Mouse (Mus musculus) 3T3-L1 (cell line): Measurements from ENCODE around the gene Rab3d.
A peak's percentile ranks its signal among the peaks of the same experiment; 100 is the strongest.
"Not testable (repeated sequence)": the region's sequence is repeated elsewhere in the genome, so short reads cannot be mapped to it uniquely, and the experiment has no call there.

Experiments
- DNase-seq: peaks from one replicate; pipeline ENCODE4 v3.0.0-alpha.2; 2015; ENCODE audit warnings: low read depth, low spot score

The Rab3d gene

GRCm38 (mm10) chr9:21909474-21910223 is 8.3 kb downstream of the Rab3d start:
- DNase-seq: no peak

GRCm38 (mm10) chr9:21908216-21908615 is 9.8 kb downstream of the Rab3d start:
- no peak for DNase-seq

DNA sequence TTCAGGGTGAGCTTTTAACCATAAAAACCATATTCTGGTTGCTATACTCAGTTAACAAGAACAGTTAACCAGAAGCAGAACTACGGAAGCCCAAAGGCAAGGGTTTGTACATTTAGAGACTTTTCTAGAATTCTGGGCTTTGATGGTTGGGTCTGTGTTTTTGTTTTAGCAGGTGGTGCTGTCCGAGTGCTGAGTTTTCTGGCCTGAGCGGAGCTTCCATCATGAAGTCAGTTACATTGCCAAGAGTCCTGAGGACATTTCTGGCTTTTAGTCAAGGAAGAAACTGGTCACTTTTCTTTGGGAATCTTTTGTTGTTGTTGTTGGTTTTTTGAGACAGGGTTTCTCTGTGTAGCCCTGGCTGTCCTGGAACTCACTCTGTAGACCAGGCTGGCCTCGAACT is 14.0 kb downstream of the Rab3d start:
- DNase-seq: peak; percentile 46

DNA sequence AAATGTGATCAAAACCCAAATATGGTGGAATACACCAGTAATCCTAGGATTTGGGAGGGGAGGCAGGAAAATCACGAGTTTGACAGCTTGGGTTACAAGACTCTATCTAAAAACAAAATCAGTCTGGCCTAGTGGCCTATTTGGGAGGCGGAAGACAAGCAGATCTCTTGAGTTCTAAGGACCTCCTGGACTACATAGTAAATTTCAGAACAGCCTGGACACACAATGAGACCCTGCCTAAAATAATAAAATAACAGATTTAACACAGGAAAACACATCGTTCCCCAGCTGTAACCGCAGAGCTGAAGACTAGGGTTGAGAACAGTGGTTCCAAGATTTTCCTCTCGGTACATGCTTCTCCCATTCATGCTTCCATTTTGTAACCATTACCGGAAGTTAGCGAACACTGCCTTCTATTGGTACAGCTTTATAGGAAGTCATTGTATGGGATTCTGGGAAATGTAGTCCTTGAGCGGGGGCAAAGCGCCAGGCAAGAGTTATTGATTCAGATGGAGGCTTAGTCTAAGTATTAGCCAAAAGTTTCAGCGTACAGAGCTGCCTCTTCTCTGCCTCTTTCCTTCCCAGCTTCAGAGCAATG is 16.7 kb downstream of the Rab3d start:
- peak; percentile 92 for DNase-seq

- peak; percentile 9 for DNase-seq
These were observed 28.8 kb downstream of the Rab3d start for GRCm38 (mm10) chr9:21889229-21889628.

DNA sequence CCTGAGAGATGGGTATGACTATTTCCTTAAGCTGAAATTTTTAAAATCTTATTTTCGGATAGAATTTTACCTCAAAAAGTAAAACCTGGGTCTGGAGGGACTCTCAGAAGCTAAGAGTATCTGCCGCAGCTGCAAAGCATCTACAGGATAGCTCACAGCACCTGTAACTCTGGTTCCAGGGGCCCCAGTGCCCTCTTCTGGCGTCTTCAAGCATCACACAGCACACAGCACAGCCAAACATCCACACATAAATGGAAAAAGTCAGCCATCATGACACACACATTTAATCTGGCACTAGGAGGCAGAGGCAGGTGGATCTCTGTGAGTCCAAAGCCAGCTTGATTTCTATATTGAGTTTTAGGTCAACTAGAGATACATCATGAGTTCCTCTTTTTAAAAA is 41.4 kb downstream of the Rab3d start:
- peak; percentile 13 for DNase-seq

GRCm38 (mm10) chr9:21872204-21872603 is 45.8 kb downstream of the Rab3d start:
- no peak for DNase-seq

DNA sequence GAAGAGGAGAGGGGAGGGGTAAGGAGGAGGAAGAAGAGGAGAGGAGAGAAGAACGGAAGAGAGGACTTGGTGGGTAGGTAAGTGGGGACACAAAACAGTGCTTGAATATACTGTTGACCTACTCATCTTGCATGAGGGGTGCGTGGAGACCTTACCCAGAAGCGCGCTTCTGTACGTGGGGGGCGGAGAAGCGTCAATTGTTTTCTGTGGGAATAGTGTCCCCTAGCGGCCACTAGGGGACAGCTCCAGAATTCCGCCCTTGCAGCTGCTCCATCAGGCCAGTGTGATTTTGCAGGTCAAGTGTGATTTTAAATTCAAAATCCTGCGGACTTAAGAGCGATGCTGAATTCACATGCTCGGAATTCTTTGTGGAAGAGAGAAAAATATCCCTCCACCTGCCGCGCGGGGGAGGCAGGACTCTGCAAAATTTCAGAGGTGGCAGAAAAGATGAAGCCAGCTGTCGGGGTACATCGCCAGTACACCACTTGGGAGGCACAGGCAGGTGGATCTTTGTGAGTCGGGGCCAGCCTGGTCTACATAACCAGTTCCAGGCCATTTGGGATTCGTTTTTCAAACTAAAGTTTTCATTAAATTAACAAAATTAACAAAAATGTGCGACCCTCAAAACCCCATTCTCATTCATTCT is 47.0 kb downstream of the Rab3d start:
- DNase-seq: peak; percentile 63

GRCm38 (mm10) chr9:21869290-21869689 is 48.7 kb downstream of the Rab3d start:
- DNase-seq: peak; percentile 46

DNA sequence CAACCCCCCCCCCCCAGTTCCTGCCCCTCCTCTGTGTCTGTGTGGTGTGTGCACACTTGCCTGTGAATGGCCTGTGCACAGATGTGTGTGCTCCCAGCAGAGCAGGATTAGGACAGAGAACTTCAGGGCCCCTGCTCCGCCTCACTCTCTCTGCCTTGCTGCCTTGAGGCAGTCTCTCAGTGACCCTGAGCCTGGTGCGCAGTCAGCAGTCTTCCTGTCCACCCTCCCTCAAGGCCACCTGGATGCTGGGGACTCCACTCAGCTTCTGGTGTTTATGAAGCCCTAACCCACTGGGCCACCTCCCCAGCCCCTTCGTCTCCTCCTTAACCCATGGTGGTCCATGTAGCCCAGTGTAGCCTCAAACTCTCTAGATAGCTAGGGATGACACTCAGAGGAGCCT is 50.3 kb downstream of the Rab3d start:
- no peak for DNase-seq

DNA sequence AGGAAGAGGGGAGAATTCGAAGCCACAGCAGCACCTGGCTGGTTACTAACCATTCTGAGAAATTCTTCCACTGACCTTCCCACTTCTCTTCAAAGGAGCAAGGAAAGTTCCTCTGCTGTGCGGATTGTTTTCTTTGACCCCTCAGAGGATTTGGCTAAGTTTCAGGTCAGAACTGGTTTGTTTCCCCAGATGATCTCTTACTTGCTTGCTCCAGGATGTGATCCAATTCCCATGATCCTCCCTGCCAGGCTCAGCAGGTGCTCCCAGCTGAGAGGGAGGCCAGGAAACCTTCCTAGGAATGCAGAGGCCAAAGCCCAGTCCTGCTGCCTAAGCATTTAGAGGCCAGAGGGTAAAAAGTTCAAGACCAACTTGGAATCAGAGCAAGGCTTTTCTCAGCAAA is 51.4 kb downstream of the Rab3d start:
- no peak for DNase-seq

DNA sequence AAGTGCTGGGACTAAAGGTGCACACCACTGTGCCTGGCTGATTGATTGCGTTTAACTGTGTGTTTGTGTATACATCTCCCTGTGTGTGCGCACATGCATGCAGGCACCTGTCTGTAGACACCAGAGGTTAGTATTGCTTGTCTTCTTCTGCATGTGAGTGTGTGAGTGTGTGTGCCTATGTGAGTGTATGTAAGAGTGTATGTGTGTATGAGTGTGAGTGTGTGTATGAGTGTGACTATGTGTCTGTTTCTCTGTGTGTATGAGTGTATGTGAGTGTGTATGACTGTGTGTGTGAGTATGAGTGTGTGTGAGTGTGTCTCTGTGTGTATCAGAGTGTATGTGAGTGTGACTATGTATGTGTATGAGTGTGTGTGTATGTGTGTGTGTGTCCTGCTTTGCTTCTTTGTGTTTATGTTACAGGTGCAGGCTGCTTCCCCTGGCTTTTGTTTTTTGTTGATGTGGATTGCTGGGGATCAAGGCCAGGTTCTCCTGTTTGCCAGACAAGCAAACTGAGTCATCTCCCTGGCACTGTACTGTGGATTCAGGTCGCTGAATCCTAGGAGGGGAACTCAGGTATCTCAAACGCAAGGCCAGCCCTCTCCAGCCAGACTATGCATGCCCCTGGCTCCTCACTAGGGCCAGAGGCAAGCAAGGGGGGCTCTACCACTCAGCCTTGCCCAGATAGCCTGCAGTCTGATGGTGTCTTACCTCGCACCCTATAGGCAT is 52.2 kb downstream of the Rab3d start:
- DNase-seq: no peak

- DNase-seq: no peak
These were observed 55.8 kb downstream of the Rab3d start for GRCm38 (mm10) chr9:21862181-21862580.

GRCm38 (mm10) chr9:21860349-21860748 is 57.6 kb downstream of the Rab3d start:
- DNase-seq: not testable (repeated sequence)

DNA sequence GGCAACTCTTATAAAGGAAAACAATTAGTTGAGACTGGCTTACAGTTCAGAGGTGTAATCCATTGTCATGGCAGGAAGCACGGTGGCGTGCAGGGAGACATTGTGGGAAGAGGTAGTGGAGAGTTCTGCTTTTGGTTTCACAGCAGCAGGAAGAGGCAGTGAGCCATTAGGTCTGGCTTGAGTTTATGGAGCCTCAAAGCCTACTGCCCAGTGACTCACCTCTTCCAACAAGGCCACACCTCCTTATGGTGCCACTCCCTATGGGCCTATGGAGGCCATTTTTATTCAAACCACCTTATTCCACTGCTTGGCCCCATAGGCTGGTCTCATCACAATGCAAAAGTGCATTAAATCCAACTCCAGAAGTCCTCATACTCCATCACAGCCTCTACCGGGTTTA is 58.4 kb downstream of the Rab3d start:
- peak; percentile 32 for DNase-seq

DNA sequence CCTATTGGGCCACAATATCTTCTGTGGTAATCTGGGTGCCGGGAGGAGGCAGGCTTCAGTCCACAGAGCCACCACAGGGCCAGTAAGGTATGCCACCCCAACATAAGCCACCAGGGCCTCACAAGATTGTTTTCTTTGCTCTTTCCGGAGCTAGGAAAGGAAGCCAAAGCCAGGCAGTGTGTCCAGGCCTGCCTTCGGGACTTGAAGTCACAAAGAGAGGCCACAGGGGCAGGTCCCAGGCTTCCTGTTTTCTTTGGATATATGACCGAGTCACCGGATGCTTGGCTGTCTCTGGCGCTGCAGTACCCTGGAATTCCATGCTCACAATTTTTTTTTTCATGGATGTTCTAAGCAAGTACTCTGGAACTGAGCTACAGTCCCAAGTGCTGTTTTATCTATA is 59.9 kb downstream of the Rab3d start:
- no peak for DNase-seq

DNA sequence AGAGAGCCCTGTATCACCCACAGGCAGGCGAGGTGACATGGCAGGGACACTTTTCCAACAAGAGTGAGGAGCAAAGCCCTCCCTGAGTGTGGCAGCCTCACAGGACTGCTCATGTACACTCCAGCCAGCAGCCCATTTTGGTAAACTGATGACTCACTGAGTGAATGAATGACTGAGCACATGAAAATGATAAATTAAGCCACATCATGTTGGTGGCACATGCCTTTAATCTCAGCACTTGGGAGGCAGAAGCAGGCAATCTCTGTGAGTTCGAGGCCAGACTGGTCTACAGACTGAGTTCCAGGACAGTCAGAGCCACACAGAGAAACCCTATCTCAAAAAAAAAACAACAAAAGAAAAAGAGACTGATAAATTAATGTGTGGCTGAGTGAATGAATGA is 60.5 kb downstream of the Rab3d start:
- DNase-seq: no peak
